Mouse (Mus musculus) liver, postnatal 0 days (tissue): Measurements from ENCODE around the gene Chst3.

Experiments
- CTCF ChIP-seq: sonication (generic); IDR thresholded peaks from 2 replicates; pipeline ENCODE4 v1.5.1; 2016; ENCODE audit warnings: antibody characterized with exemption, low read depth
- EP300 ChIP-seq: IDR thresholded peaks from 2 replicates; pipeline ENCODE4 v1.6.1; 2016; ENCODE audit warnings: antibody characterized with exemption, low read depth, mild to moderate bottlenecking

DNA sequence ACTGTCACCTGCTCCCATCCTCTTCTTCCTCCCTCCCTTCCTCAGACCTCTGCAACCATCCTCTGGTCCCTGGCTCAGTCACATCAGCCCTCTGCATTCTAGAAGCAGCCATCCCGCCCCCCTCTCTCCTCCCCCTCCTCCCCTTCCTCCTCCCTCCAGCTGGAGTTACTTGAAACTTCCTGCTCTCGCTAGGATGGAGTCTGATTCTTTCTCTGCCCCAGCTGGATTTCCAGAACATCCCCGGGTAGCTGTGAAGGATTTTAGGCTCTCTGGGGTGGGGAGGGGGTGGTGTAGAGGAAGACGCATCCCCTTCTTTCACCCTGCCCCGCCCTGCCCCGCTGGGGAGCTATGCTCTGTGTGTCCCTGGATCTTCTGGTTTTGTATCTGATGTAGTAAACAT lies 85.6 kb downstream of the Chst3 start:
- no peak for TF ChIP-seq CTCF
- TF ChIP-seq EP300, result no peak
